7 mouse cellular contexts compared by ENCODE assay signal in genomic region chr11:117828149-117828887, GRCm38 (mm10). TPM values are rescaled to one million over a fixed set of nuclear protein-coding genes. Genes with fewer than 3 reads are reported as not detected.
DNase-seq lines count a peak whose midpoint lies in the region; ATAC-seq and TF ChIP-seq lines count a peak whose summit lies in the region.

No protein-coding gene starts in this region.

- 0 out of 2 replicates have a peak overlapping the region, but pooled peaks have one; percentile 15 for H3K9ac ChIP-seq in embryonic facial prominence, embryonic 12.5 days
- peak overlapping the region; percentile 34 for H3K9ac ChIP-seq in intestine, postnatal 0 days (ENCODE audit: low read depth, low read length)

- no peak for ATAC-seq in embryonic facial prominence, embryonic 12.5 days (ENCODE audit: insufficient number of reproducible peaks, insufficient read depth, low FRiP score, low TSS enrichment)
- no peak for ATAC-seq in intestine, postnatal 0 days

- H3K27me3 ChIP-seq in embryonic facial prominence, embryonic 12.5 days = no peaks in the 10 kb centered on the region
- no peaks in the 10 kb centered on the region for H3K27me3 ChIP-seq in intestine, postnatal 0 days (replicated peaks; ENCODE audit: control insufficient read depth, insufficient read depth, low read length)

- DNase-seq in retina, postnatal 1 day = peak; percentile 49
- DNase-seq in retina, embryonic 14.5 days (ENCODE audit: low spot score) = no peak
- DNase-seq in lung, postnatal 14 days = peak; percentile 65
- no peak for DNase-seq in urinary bladder, adult 2 months (ENCODE audit: low spot score)
- DNase-seq in cerebellum, postnatal 4 days (ENCODE audit: low spot score in 2 of 2) = no peak

- H3K9me3 ChIP-seq in embryonic facial prominence, embryonic 12.5 days = no peaks in the 10 kb centered on the region
- H3K9me3 ChIP-seq in intestine, postnatal 0 days (ENCODE audit: control insufficient read depth) = no peaks in the 10 kb centered on the region

- H3K27ac ChIP-seq in embryonic facial prominence, embryonic 12.5 days = peak overlapping the region; percentile 9; the same call in 1 of the 2 replicates
- peak overlapping the region; percentile 80 for H3K27ac ChIP-seq in intestine, postnatal 0 days (ENCODE audit: low read depth, low read length)

- peaks cover 45% of the 10 kb centered on the region for H3K4me1 ChIP-seq in embryonic facial prominence, embryonic 12.5 days
- peaks cover 34% of the 10 kb centered on the region for H3K4me1 ChIP-seq in intestine, postnatal 0 days (replicated peaks; ENCODE audit: control insufficient read depth, insufficient read depth, low read length)

- no peaks in the 10 kb centered on the region for H3K36me3 ChIP-seq in embryonic facial prominence, embryonic 12.5 days
- H3K36me3 ChIP-seq in intestine, postnatal 0 days (ENCODE audit: control insufficient read depth, insufficient read depth) = no peaks in the 10 kb centered on the region

- H3K4me3 ChIP-seq in embryonic facial prominence, embryonic 12.5 days = no peak overlapping the region
- H3K4me3 ChIP-seq in intestine, postnatal 0 days (ENCODE audit: low read depth, low read length) = no peak overlapping the region

- no peak overlapping the region for H3K4me2 ChIP-seq in embryonic facial prominence, embryonic 12.5 days (replicated peaks)
- peak overlapping the region; percentile 89 for H3K4me2 ChIP-seq in intestine, postnatal 0 days (replicated peaks; ENCODE audit: low read depth)

- TF ChIP-seq CTCF in intestine, postnatal 0 days (IDR thresholded peaks at IDR 0.05; ENCODE audit: low read depth) = no peak

- WGBS in embryonic facial prominence, embryonic 12.5 days = 76% methylated on average over 18 of the region's 18 CpGs
- 36% methylated on average over 18 of the region's 18 CpGs for WGBS in intestine, postnatal 0 days

RNA-seq across cellular contexts. Expression of gene Tk1, which starts 2.4 kb away (rescaled TPM):
- polyA plus RNA-seq in embryonic facial prominence, embryonic 12.5 days (2016; fragmentation: Nextera tagmentation; extraction: Ambion mirVana) = 117 and 129 TPM in 2 replicates
- polyA plus RNA-seq in intestine, postnatal 0 days (2015; fragmentation: Nextera tagmentation; extraction: Ambion mirVana) = 36.3 and 44.8 TPM in 2 replicates
- polyA plus RNA-seq in urinary bladder, adult 2 months (2012; rRNA removed) = 6.5 and 8.8 TPM in 2 replicates

RNA-seq across cellular contexts. Expression of gene Afmid, which starts 2.6 kb away (rescaled TPM):
- polyA plus RNA-seq in embryonic facial prominence, embryonic 12.5 days (2016; fragmentation: Nextera tagmentation; extraction: Ambion mirVana) = 4.3 and 4.9 TPM in 2 replicates
- 7.0 and 9.2 TPM in 2 replicates for polyA plus RNA-seq in intestine, postnatal 0 days (2015; fragmentation: Nextera tagmentation; extraction: Ambion mirVana)
- polyA plus RNA-seq in urinary bladder, adult 2 months (2012; rRNA removed) = 11.8 and 13.1 TPM in 2 replicates

RNA-seq across cellular contexts. Expression of gene Gm20708, which starts 18.9 kb away (rescaled TPM):
- 0.54 and 1.3 TPM in 2 replicates for polyA plus RNA-seq in embryonic facial prominence, embryonic 12.5 days (2016; fragmentation: Nextera tagmentation; extraction: Ambion mirVana)
- polyA plus RNA-seq in intestine, postnatal 0 days (2015; fragmentation: Nextera tagmentation; extraction: Ambion mirVana) = 0.29 and 0.37 TPM in 2 replicates
- 0.22 TPM in 1 of 2 replicates, not detected in the other for polyA plus RNA-seq in urinary bladder, adult 2 months (2012; rRNA removed)

RNA-seq across cellular contexts. Expression of gene Syngr2, which starts 18.9 kb away (rescaled TPM):
- 29.6 and 31.0 TPM in 2 replicates for polyA plus RNA-seq in embryonic facial prominence, embryonic 12.5 days (2016; fragmentation: Nextera tagmentation; extraction: Ambion mirVana)
- 116 and 129 TPM in 2 replicates for polyA plus RNA-seq in intestine, postnatal 0 days (2015; fragmentation: Nextera tagmentation; extraction: Ambion mirVana)
- 90.0 and 106 TPM in 2 replicates for polyA plus RNA-seq in urinary bladder, adult 2 months (2012; rRNA removed)

RNA-seq across cellular contexts. Expression of gene Birc5, which starts 20.7 kb away (rescaled TPM):
- polyA plus RNA-seq in embryonic facial prominence, embryonic 12.5 days (2016; fragmentation: Nextera tagmentation; extraction: Ambion mirVana) = 312 and 318 TPM in 2 replicates
- polyA plus RNA-seq in intestine, postnatal 0 days (2015; fragmentation: Nextera tagmentation; extraction: Ambion mirVana) = 84.0 and 86.0 TPM in 2 replicates
- polyA plus RNA-seq in urinary bladder, adult 2 months (2012; rRNA removed) = 3.3 and 4.3 TPM in 2 replicates

Comparison
In these comparisons a context has a peak if more than half of its experiments do, and no peak if none do; other contexts are left out.
1. DNase-seq: peak in retina, postnatal 1 day (single experiment) and lung, postnatal 14 days (single experiment); none in retina, embryonic 14.5 days (single experiment), urinary bladder, adult 2 months (single experiment) and cerebellum, postnatal 4 days (0 of 2).